Mouse (Mus musculus): ENCODE data around the gene Arhgef38.

The Arhgef38 gene

DNA sequence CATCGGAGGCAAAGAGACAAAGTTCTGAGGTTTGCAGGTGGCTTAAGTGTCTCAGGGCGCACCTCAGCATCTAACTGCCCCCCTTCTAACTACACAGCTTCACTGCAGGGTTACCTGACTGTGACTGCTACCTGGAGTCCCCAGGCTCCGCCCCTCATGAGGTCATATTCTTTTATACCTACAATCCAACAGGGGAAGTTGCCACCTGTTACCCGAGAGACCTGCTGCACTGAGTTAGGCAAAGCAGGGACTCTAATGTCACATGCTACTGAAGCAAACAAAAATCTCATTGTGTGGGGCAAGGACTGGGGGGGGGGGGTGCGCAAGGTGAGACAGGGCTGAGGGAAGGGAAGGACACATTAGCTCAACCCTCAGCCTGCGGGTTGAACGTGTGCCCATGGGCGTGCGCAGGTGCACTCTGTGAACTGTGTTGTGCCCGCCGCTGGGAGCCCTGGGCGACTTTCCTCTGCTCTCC is at the start of gene Arhgef38:
Gene Arhgef38 (minus strand): TSS at position 129 of the 475 bp plus-strand sequence.
- no peak for DNase-seq (ENCODE audit: low spot score in 2 of 2)

DNA sequence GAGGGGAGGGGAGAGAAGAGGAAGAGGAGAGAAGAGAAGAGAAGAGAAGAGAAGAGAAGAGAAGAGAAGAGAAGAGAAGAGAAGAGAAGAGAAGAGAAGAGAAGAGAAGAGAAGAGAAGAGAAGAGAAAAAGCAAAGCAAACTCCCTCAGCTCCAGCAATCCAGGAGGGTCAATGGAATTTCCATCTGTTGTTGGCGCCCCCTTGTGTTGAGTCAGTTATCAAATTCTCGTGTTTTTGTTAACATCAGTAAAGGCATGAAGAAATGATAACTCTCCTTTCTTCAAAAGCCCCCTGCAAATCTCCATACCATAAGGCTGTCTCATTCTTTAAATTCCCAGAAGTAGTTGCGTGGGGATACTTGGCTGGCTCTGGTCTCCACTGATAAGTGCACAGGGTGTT is 37.1 kb upstream of the Arhgef38 start:
- peak; percentile 12 to 23 for DNase-seq (ENCODE audit: low spot score in 2 of 2)

DNA sequence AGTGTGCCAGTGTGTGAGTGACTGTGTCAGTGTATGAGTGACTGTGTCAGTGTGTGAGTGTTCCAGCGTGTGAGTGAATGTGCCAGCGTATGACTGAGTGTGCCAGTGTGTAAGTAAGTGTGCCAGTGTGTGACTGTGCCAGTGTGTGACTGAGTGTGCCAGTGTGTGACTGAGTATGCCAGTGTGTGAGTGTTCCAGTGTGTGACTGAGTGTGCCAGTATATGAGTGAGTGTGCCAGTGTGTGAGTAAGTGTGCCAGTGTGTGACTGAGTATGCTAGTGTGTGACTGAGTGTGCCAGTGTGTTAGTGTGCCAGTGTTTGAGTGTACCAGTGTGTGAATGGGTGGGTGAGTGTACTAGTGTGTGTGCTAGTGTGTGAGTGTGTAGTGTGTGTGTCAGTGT is 24.1 kb upstream of the Arhgef38 start:
- no peak for DNase-seq (ENCODE audit: low spot score in 2 of 2)

DNA sequence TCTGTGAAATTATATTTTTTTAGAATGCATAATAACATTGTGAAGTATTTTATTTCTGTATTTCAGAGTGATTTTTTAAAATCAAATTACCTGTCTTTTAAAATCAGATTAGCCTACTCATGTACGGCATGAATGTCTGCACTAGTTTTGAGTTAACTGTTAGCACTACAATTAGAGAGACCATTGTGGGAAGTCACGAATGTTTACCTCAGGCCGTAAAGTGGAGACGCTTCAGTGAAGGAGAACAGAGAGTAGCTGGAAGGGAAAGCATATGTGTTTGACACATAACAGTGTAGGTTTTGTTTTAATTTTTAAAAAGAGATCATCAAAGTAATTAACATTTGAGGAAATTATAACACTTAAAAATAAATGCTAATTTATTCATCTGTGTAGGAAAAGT is 21.1 kb upstream of the Arhgef38 start:
- DNase-seq (ENCODE audit: low spot score in 2 of 2): no peak

DNA sequence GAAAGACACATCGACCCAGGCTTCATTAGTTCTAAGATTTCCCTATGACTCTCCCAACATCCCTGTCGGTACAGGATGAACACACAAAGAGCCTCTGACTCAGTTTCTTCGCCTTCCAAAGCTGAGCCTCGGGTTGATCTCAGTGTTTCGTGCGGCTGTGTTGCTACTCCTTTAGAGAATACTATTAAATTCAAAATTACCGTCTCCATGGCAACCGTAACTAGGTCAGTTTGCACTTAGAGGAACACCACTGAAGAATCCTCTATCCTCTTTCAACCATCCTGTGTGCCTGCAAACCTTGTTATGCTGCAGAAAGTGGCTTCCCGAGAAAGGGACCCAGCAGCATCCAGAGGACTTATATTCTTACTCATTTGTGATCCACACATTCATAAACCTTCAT is 9.3 kb upstream of the Arhgef38 start:
- DNase-seq (ENCODE audit: low spot score in 2 of 2): no peak

DNA sequence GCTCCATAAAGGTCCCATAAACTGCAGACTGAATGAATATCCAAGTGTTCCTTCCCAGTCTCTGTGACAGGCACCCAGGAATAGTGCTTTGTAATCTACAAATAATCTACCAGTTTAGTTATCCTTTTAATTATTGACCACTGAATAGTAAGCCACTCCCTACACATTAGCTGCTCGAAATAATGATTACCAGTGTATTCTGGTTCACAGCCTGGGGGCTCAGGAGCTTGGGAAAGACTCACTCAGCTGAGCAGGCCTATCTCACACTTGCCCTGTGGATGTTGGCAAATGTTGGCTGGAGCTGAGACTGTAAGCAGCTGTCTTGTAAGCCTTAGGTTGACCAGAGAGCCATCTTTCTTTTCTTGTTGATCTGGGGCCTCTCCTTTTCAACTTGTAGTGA is 7.2 kb upstream of the Arhgef38 start:
- no peak for DNase-seq (ENCODE audit: low spot score in 2 of 2)

DNA sequence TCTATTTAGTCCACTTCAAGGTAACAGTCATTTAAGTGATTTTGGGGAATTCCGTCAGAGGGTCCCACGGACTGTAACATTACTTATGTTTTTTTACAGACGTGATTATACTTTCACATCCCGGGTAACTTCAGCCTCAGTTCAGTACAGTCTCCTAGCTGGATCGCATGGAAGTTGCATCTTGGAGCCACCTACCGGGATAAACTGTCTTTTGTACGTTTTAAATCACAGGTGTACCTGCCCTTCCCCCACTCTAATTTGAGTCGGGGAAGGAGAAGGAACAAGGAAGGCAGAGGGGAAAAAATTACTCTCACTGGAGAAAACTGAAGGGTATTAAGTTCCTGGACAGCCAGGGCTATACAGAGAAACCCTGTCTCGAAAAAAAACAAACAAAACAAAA is 756 bp downstream of the Arhgef38 start:
- no peak for DNase-seq (ENCODE audit: low spot score in 2 of 2)

DNA sequence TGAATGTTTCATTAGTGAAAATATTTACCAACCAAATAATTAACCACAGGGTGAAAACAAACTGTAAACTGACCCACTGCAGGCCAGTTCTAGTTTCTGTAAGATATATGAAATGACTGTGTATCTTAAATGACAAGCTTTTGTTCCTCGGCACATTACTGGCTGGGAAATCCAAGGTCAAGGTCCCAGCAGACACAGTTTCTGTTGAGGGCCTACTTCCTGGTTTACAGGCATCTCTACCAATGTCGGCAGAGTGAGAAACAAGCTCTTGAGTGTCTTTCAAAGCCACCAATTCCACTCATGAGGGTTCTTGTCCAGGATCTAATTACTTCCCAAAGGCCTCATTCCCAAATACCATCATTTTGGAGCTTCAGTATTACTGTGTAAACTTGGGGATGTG is 4.3 kb downstream of the Arhgef38 start:
- DNase-seq (ENCODE audit: low spot score in 2 of 2): no peak

DNA sequence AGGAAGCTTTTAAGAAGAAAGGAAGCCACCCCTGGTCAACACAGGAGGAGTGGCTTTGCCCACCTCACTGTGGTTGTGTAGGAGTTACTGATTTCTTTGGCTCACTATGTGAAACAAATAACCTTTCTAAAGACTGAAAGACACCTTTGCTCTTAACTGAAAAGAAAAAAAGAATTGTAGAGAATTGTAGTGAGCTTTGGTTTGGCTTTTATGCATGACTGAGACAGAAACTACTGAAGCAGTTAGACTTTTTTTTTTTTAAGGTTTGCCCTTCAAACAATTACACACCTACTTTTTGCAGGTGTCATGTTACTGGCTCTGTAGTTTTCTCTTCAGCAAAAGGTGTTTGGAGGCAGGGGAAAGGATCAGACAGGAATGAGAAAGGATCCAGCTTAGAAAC is 5.2 kb downstream of the Arhgef38 start:
- DNase-seq (ENCODE audit: low spot score in 2 of 2): no peak

DNA sequence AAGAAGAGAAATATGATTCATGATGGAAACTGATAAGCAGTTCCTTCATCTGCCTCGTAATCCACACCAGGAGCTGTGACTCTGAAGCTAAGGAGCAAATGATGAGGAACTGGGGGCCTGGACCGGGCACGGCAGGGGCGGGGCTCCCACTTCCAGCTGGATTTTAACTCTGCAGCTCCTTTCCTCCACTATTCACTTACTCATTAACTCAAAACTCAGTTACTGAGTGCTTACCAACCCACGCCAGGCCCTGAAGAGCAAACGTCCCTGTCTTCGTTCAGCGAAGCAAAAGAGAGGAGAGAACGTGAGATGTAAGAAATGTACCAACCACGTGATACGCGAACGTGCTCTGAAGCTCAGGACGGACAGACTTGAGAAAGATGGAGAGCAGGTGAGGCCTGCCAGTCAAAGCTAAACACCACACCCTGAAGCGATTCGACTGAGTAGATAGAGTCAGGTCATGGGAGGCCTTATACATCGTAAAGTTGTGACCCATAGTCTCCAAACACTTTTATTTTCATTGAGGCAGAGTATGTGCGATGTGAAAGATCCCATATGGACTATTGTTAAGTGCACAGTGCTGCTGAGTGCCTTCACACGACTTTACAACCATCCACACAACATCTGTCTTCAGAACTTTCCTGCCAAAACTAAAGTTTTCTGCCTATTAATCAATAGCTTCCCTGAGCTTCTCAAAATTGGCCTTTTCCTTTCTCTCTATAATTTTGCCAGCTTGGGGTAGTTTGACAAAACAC is 7.3 kb downstream of the Arhgef38 start:
- no peak for DNase-seq (ENCODE audit: low spot score in 2 of 2)

DNA sequence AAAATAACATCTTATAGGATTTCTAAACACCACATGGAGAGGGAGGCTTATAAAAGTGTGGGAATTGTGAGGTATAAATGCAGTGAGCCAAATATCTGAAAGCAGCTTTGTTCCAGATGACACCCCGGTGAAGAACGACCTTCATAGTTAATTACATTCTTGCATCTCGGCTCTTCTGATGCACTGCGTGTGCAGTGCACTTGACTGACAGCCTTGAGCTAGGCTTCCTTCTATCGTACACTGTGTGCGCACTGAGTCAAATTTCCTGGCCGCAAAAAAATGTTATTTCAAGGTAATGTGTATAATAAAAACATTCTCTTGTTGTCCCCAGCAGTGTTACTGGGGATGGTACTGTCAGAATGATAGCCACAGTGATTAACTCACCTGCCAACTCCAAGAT is 16.2 kb downstream of the Arhgef38 start:
- DNase-seq (ENCODE audit: low spot score in 2 of 2): no peak

DNA sequence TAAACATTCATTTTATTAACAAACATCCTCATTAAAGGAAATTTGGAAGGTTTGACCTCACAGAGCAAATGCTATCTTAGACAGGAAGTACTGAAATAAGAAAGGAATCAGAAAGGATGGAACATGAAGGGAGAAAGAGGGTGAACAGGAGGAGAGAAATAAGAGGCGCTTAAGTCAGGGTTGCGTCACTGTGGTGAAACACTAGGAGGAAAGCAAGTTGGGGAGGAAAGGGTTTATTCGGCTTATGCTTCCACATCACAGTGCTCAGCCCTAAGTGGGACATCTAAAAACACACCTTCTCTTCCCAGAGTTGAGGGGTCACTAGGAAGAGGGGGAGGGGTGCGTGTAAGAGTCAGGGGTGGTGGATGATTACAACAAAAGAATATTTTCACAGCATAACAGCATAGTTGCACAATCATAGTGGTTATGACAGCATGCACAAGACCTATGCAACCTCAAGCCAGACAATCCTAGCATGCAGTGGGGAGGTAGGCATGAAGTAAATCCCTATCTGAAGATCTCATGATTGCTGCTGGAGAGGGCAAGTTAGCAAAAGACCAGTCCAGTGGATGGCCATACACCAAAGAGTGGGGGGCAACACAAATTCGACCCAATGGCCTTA is 19.4 kb downstream of the Arhgef38 start:
- DNase-seq (ENCODE audit: low spot score in 2 of 2): no peak

DNA sequence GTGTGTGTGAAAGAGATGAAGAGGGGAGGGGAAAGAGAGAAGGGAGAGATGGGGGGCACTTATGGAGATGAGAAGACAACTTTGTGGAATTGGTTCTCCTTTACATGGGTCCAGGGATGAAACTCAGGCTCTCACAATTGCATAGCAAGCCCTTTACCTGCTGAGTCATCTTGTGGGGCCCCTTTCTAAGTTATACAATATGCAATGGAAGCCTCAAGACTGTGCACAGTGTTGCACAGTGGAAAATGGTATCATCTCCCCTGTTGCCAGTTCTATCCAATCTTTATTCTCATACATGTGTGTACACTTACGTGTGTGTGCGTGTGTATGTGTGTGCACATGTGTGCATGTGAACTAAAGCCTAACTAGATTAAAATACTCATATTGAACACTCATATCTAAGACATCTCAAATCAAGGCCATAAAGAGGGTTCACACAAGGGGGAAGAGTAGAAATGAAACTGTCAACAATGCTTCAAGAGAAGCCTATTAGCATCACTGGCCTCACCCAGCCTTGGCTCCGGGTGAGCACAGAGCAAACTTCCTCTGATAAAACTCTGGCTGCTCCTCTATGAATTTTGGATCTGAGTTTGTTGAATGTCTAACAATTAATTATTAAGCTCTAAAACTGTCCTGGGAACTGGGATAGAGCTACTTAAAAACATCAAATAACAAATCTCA is 21.2 kb downstream of the Arhgef38 start:
- DNase-seq (ENCODE audit: low spot score in 2 of 2): no peak

DNA sequence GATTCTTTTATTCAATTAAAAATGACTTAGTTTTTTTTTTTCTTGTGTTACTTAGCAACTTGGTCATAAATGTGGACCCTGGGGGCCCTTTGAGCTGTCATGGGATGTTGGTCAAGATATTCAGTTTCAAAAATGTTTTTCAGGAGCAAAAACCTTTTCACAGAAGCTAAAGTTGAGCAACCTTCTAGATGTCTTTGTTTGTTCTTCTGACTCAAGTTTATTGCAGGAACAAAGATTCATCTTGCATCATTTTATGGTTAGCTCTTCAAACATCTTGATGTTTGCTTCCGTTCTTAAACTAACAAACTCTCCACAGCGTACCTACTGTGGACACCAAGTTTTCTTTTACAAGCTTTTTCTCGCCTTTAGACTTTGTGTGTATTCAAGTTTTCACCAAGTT is 23.4 kb downstream of the Arhgef38 start:
- DNase-seq (ENCODE audit: low spot score in 2 of 2): no peak

DNA sequence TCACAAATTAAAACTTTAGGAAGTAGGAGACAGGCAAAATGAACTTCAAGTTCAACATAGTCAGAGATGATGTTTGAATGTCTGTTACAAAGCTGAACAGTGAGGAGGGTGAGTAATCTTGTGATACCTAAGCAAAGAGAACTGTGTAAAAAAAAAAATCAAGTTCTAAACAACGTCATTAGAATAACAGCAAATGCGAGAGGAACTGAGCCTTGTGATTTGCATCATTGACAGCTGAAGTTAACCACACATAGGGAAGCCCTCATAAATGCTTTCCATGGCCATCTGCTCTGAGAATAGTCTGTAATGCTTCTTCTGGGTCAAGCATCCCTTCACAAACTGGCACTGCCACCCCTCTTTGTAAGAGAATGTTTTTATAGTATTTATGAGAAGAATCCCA is 31.0 kb downstream of the Arhgef38 start:
- no peak for DNase-seq (ENCODE audit: low spot score in 2 of 2)

DNA sequence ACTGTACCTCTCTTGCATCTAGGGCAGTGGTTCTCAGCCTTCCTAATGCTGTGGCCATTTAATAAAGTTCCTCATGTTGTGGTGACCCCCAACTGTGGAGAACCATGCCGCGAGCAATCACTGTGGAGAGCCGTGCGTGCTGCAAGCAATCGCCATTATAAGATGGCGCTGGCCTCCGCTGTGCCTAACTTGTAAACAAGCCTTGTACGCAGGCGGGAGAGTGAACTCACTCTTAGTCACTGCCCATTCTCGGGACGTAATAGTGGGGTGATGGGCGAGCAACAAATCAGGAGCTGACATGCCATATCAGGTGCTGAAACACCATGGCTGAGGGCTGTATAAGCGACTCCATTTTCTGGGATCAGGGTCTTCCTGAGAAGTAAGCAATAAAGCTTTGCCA is 32.6 kb downstream of the Arhgef38 start:
- DNase-seq (ENCODE audit: low spot score in 2 of 2): no peak

DNA sequence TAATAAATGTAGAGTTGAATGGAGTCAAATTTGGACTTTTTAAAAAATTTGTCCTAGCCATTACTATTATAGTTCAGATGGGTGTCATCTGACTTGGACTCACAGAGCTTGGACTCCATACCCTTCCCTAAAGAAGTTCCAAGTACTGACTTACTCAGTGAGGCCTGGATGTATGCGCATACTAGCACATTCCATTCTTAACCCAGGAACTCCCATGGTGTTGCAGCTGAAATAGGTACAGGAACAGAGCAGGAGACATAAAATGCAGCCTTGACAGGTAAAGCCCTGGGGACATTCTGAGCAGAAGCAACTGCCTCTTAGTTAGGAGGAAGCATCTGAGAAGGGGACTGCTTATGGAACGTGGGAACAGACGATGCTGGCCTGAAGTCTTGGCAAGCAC is 45.8 kb downstream of the Arhgef38 start:
- DNase-seq (ENCODE audit: low spot score in 2 of 2): no peak

DNA sequence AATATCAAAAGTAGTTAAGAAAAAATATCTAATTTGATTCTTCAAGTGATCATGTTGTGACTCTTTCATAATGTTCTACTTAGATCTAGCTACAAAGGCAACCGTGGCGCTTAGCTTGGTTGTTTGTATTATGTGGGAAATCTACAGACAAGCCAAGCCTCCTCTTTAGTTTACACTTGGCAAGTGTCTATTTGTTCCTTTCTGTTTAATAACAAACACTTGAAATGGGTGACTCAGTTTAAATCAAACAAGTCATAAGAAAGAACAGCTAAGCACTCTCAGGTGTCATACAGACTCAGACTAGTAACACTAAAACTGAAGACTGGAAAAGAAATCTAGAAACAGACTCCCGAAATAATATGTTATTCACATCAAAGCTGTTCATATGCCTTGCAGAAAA is 47.2 kb downstream of the Arhgef38 start:
- DNase-seq (ENCODE audit: low spot score in 2 of 2): no peak

DNA sequence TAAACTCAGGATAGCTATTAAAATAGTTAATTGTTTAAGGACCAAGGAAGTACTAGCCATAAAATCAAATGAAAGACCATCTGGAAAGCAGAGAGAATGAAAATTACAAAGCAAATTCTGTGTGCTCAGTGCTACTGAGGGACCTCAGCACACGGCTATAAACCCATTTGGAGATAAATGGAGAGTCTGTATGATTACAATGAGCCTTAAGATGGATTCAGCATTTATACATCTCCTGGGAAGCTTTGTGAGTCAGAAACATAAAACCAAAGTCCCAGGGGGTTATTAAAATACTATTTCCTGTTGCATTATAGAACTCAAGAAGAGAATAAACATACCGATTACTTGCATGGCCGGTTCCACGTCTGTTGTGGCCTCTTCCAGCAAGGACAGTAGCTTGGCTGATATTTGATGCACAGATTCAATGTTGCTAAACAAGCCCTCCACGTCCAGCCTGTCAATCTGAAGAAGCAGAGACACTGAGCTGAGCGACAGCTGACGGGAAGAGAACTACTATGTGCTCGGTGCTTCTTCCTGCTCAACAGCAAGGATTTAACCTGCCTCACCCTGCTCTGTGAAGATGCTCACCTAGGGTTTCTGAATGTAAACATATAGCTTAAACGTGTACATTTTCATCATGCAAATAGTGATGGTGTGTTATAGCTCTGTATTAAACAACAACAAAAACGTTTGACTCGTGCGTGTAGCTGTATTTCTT is 58.6 kb downstream of the Arhgef38 start:
- no peak for DNase-seq (ENCODE audit: low spot score in 2 of 2)

DNA sequence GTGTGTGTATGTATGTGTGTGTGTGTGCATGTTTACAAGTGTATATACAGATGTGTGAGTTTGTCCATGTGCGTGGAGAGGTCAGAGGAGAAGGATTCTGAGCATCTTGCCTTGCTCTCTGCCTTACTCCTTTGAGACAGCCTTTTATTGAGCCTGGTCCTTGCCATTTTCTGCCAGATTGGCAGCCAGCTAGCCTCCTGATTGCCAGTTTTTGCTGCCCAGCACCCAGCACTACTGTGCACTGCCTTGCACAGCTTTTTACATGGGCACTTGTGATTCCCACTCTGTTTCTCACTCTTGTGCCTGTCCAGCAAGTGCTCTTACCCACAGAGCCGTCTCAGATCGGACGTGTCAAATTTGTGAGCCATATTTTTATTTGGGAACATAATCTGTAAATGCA is 62.5 kb downstream of the Arhgef38 start:
- no peak for DNase-seq (ENCODE audit: low spot score in 2 of 2)

DNA sequence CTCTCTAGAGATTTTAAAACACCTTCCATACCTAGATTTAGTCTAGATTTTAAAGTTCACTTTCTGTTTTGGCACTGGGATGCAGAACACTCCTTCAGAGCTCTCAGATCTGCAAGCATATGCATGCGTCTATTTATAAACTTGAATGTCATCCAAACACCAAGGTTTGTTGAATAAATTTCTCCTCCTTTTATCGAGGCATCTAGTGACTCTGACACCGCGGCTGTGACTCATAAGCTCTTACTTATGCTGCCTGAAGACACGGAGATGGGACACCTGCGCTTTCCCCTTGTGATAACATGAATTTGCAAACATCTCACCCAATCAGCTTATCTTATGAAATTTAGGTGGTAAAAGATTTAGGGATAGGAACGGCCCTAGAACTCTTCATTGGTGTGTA is 65.0 kb downstream of the Arhgef38 start:
- no peak for DNase-seq (ENCODE audit: low spot score in 2 of 2)

DNA sequence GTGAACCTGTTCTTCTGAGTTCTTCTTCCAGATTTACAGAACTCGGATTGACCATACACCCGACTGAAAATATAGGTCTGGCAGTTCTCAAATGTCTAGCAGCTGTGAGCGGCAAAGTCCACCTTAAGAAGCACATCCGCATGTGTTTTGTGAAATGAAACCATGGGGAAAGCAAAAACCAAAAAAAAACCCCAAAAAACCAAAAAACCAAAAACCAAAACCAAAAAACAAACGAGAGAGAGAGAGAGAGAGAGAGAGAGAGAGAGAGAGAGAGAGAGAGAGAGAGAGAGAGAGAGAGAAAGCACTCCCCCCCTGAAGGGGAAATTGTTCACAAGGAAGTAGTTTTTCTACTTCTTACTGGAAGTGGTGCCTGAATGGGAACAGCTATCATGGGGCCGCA is 67.2 kb downstream of the Arhgef38 start:
- DNase-seq (ENCODE audit: low spot score in 2 of 2): no peak
